Mouse (Mus musculus) CH12.LX (cell line): ENCODE measurements at regions not wholly inside any gene's neighbourhood (a gene's known extent, or its start where the extent isn't known, plus 50 kb on each side); places are given as distances from the start of the nearest gene placed in this dataset.

Experiments used
- DNase-seq: peaks from one replicate; pipeline ENCODE4 v3.0.0-alpha.2; 2013; ENCODE audit errors: extremely low read depth
- H3K27ac ChIP-seq: 2 replicates; pipeline ENCODE4 v1.5.1; 2012; ENCODE audit warnings: low read depth, mild to moderate bottlenecking, control low read depth, moderate library complexity; ENCODE audit not compliant: insufficient read depth
- H3K27me3 ChIP-seq: replicated peaks from 2 replicates; pipeline ENCODE3; 2012; ENCODE audit warnings: inconsistent platforms
- H3K36me3 ChIP-seq, 2 experiments: replicated peaks in 1 of 2; 2 replicates each; pipeline versions ENCODE3 to v1.6.1; 2012; ENCODE audit warnings: inconsistent platforms in 1 of 2, low read length in 1 of 2, mild to moderate bottlenecking in 1 of 2, mixed read lengths in 1 of 2, moderate library complexity in 1 of 2; ENCODE audit not compliant: control insufficient read depth in 1 of 2, insufficient read depth in 1 of 2
- H3K4me1 ChIP-seq, 2 experiments: 2 replicates each; pipeline ENCODE4 v1.6.1; 2012; ENCODE audit warnings: inconsistent platforms in 1 of 2, moderate library complexity in 1 of 2; ENCODE audit not compliant: insufficient read depth in 2 of 2, control insufficient read depth in 1 of 2
- H3K4me2 ChIP-seq: 2 replicates; pipeline ENCODE4 v1.6.1; 2012; ENCODE audit warnings: low read depth, mild to moderate bottlenecking, control low read depth; ENCODE audit not compliant: poor library complexity, insufficient read depth, severe bottlenecking
- H3K4me3 ChIP-seq, 3 experiments: fragments of 150-350 bp in 1 of 3; sonication (generic) in 1 of 3; replicated peaks in 1 of 3; 2 replicates each; pipeline versions ENCODE3 to v1.5.1; 2011 to 2012; ENCODE audit warnings: low read depth in 2 of 3, low read length in 2 of 3, mild to moderate bottlenecking in 2 of 3, moderate library complexity in 2 of 3, control low read depth in 1 of 3, improper control_type of control experiment in 1 of 3, inconsistent platforms in 1 of 3, mixed read lengths in 1 of 3; ENCODE audit not compliant: poor library complexity in 1 of 3
- H3K79me2 ChIP-seq: replicated peaks from 2 replicates; pipeline ENCODE4 v1.6.1; 2012; ENCODE audit warnings: mild to moderate bottlenecking, moderate library complexity; ENCODE audit not compliant: control insufficient read depth, poor library complexity, insufficient read depth, severe bottlenecking; ENCODE audit errors: extremely low read depth
- H3K9ac ChIP-seq: 2 replicates; pipeline ENCODE4 v1.6.1; 2012; ENCODE audit warnings: low read depth, mild to moderate bottlenecking, control low read depth, moderate library complexity; ENCODE audit not compliant: insufficient read depth
- H3K9me3 ChIP-seq: replicated peaks from 2 replicates; pipeline ENCODE3; 2012; ENCODE audit warnings: low read length, inconsistent platforms, mixed read lengths
- BHLHE40 ChIP-seq: IDR thresholded peaks from 2 replicates; pipeline ENCODE4 v1.6.1; 2011; ENCODE audit warnings: mild to moderate bottlenecking, low read depth, low read length, improper control_type of control experiment
- CHD2 ChIP-seq: IDR thresholded peaks from 2 replicates; pipeline ENCODE4 v1.6.1; 2011; ENCODE audit warnings: low read length, improper control_type of control experiment
- CTCF ChIP-seq, 2 experiments: IDR thresholded peaks in 1 of 2; conservative IDR thresholded peaks in 1 of 2; 2 replicates each; pipeline ENCODE4 v1.5.1; 2011 to 2012; ENCODE audit warnings: low read depth in 2 of 2, low read length in 2 of 2, improper control_type of control experiment in 1 of 2, inconsistent platforms in 1 of 2, mild to moderate bottlenecking in 1 of 2, moderate library complexity in 1 of 2
- E2F4 ChIP-seq: IDR thresholded peaks from 2 replicates; pipeline ENCODE4 v1.6.1; 2011; ENCODE audit warnings: low read depth, low read length, improper control_type of control experiment; ENCODE audit not compliant: insufficient replicate concordance
- EP300 ChIP-seq: IDR thresholded peaks from 2 replicates; pipeline ENCODE4 v1.6.1; 2011; ENCODE audit warnings: low read length, improper control_type of control experiment
- ETS1 ChIP-seq: conservative IDR thresholded peaks from 2 replicates; pipeline ENCODE4 v1.6.1; 2012; ENCODE audit warnings: low read depth, mild to moderate bottlenecking, inconsistent platforms, low read length, improper control_type of control experiment, moderate library complexity
- GABPA ChIP-seq: IDR thresholded peaks from 2 replicates; pipeline ENCODE4 v1.6.1; 2012; ENCODE audit warnings: low read depth, low read length, improper control_type of control experiment, inconsistent platforms; ENCODE audit not compliant: insufficient replicate concordance
- JUND ChIP-seq: conservative IDR thresholded peaks from 2 replicates; pipeline ENCODE4 v1.6.1; 2011; ENCODE audit warnings: low read depth, low read length, improper control_type of control experiment
- MYC ChIP-seq: IDR thresholded peaks from 2 replicates; pipeline ENCODE4 v1.6.1; 2011; ENCODE audit warnings: low read depth, mild to moderate bottlenecking, improper control_type of control experiment, low read length
- NRF1 ChIP-seq: IDR thresholded peaks from 2 replicates; pipeline ENCODE4 v1.6.1; 2014; ENCODE audit warnings: low read depth, mild to moderate bottlenecking, inconsistent platforms, low read length, improper control_type of control experiment, moderate library complexity
- POLR2A ChIP-seq: IDR thresholded peaks from 2 replicates; pipeline ENCODE4 v1.6.1; 2011; ENCODE audit warnings: low read depth, mild to moderate bottlenecking, improper control_type of control experiment, low read length
- POLR2AphosphoS2 ChIP-seq: IDR thresholded peaks from 2 replicates; pipeline ENCODE4 v1.6.1; 2011; ENCODE audit warnings: low read depth, low read length, improper control_type of control experiment
- RAD21 ChIP-seq: IDR thresholded peaks from 2 replicates; pipeline ENCODE4 v1.6.1; 2011; ENCODE audit warnings: low read depth, mild to moderate bottlenecking, low read length, improper control_type of control experiment, moderate library complexity
- RCOR1 ChIP-seq: conservative IDR thresholded peaks from 2 replicates; pipeline ENCODE4 v1.6.1; 2012; ENCODE audit warnings: low read depth, mild to moderate bottlenecking, inconsistent platforms, low read length, improper control_type of control experiment
- SMC3 ChIP-seq: IDR thresholded peaks from 2 replicates; pipeline ENCODE4 v1.6.1; 2011; ENCODE audit warnings: low read depth, low read length, improper control_type of control experiment
- TBP ChIP-seq: conservative IDR thresholded peaks from 2 replicates; pipeline ENCODE4 v1.6.1; 2011; ENCODE audit warnings: low read depth, low read length, improper control_type of control experiment
- TCF12 ChIP-seq: IDR thresholded peaks from 2 replicates; pipeline ENCODE4 v1.6.1; 2014; ENCODE audit warnings: low read depth, mild to moderate bottlenecking, inconsistent platforms, low read length, improper control_type of control experiment
- UBTF ChIP-seq: IDR thresholded peaks from 2 replicates; pipeline ENCODE4 v1.6.1; 2012; ENCODE audit warnings: low read depth, mild to moderate bottlenecking, inconsistent platforms, low read length, improper control_type of control experiment, moderate library complexity
- ZMIZ1 ChIP-seq: IDR thresholded peaks from 2 replicates; pipeline ENCODE4 v1.6.1; 2012; ENCODE audit warnings: low read depth, mild to moderate bottlenecking, inconsistent platforms, low read length, improper control_type of control experiment
- ZNF384 ChIP-seq: IDR thresholded peaks from 2 replicates; pipeline ENCODE4 v1.6.1; 2012; ENCODE audit warnings: low read depth, low read length, improper control_type of control experiment, inconsistent platforms
- dilution Hi-C: fragments of 300-500 bp; cut with MboI; formaldehyde crosslinking; loops from 2 replicates; pipeline ENCODE4 v1.14.3; 2020; ENCODE audit warnings: low sequenced_read_pairs; ENCODE audit not compliant: extremely low pct_unique_long_range_greater_than_20kb, extremely low pct_ligation_motif_present
- in situ Hi-C: fragments of 300-500 bp; cut with MboI; formaldehyde crosslinking; loops from 3 replicates; pipeline ENCODE4 v1.14.3; 2019; ENCODE audit warnings: low sequenced_read_pairs, low pct_ligation_motif_present, low pct_unique_long_range_greater_than_20kb, mixed read lengths

- Histone ChIP-seq H3K4me2 (no peak overlapping the region), H3K27me3 (peaks cover 83% of the 10 kb centered on the region)
- in situ Hi-C loops: no loop called here
Measured at GRCm38 (mm10) chr2:172756472-172756860, 183.7 kb downstream of the Bmp7 start.

GRCm38 (mm10) chr2:172758497-172758896 is 181.6 kb downstream of the Bmp7 start:
- TF ChIP-seq RAD21 (peak; percentile 16), POLR2AphosphoS2 (no peak), CTCF (conservative IDR thresholded peaks at IDR 0.05 in 1 of 2, IDR thresholded peaks at IDR 0.05 in 1 of 2; ENCODE audit: low read depth in 2 of 2, low read length in 2 of 2) (no peak)
- Histone ChIP-seq H3K27me3 (peaks cover 81% of the 10 kb centered on the region), H3K79me2 (no peaks in the 10 kb centered on the region), H3K27ac (no peak overlapping the region), H3K4me3 (no peak overlapping the region), H3K4me1 (no peaks in the 10 kb centered on the region), H3K9me3 (no peaks in the 10 kb centered on the region), H3K36me3 (no peaks in the 10 kb centered on the region), H3K4me2 (no peak overlapping the region), H3K9ac (no peak overlapping the region)
- in situ Hi-C loops (no loop called here), dilution Hi-C loops (no loop called here)
- DNase-seq: no peak

More at GRCm38 (mm10) chr2:172756472-172756860, 183.7 kb downstream of the Bmp7 start:
- Histone ChIP-seq H3K36me3 (no peaks in the 10 kb centered on the region), H3K4me3 (no peak overlapping the region), H3K27ac (no peak overlapping the region), H3K79me2 (no peaks in the 10 kb centered on the region), H3K4me1 (no peaks in the 10 kb centered on the region), H3K9me3 (peaks cover under 1% of the 10 kb centered on the region), H3K9ac (no peak overlapping the region)
- dilution Hi-C loops: no loop called here
- no peak for DNase-seq
- TF ChIP-seq E2F4: no peak
- TF ChIP-seq ZNF384: no peak
- no peak for TF ChIP-seq NRF1
- no peak for TF ChIP-seq EP300
- TF ChIP-seq TCF12: no peak
- no peak for TF ChIP-seq ZMIZ1
- TF ChIP-seq POLR2A: no peak
- TF ChIP-seq GABPA: no peak
- TF ChIP-seq BHLHE40: no peak
- no peak for TF ChIP-seq TBP
- no peak for TF ChIP-seq MYC
- TF ChIP-seq ETS1: no peak
- no peak for TF ChIP-seq JUND
- TF ChIP-seq RAD21: no peak
- TF ChIP-seq SMC3: no peak
- no peak for TF ChIP-seq RCOR1
- TF ChIP-seq CHD2: no peak
- no peak for TF ChIP-seq UBTF
